Mouse (Mus musculus) thymus, adult 2 months (tissue): Measurements from ENCODE around the gene Zfp385b. TPM values are rescaled to one million over a fixed set of nuclear protein-coding genes. Genes with fewer than 3 reads are reported as not detected.

Experiments
- DNase-seq: peaks from one replicate; pipeline ENCODE4 v3.0.0; 2021
- H3K27ac ChIP-seq: fragments of 200-500 bp; 2 replicates; pipeline ENCODE4 v1.5.1; 2012; ENCODE audit warnings: low read length, control low read depth; ENCODE audit not compliant: control insufficient read depth, insufficient read depth
- H3K27me3 ChIP-seq: fragments of 200-500 bp; 2 replicates; pipeline ENCODE4 v1.6.1; 2012; ENCODE audit warnings: mild to moderate bottlenecking, low read length, moderate library complexity, mixed read lengths; ENCODE audit not compliant: control insufficient read depth, insufficient read depth
- H3K36me3 ChIP-seq: fragments of 200-500 bp; 2 replicates; pipeline ENCODE4 v1.6.1; 2012; ENCODE audit warnings: mild to moderate bottlenecking, low read length, moderate library complexity; ENCODE audit not compliant: control insufficient read depth, insufficient read depth
- H3K4me1 ChIP-seq: fragments of 200-500 bp; replicated peaks from 2 replicates; pipeline ENCODE4 v1.6.1; 2012; ENCODE audit warnings: low read length; ENCODE audit not compliant: control insufficient read depth, insufficient read depth
- H3K4me3 ChIP-seq: fragments of 200-500 bp; 2 replicates; pipeline ENCODE4 v1.5.1; 2012; ENCODE audit warnings: mild to moderate bottlenecking, low read length, control low read depth, moderate library complexity; ENCODE audit not compliant: control insufficient read depth, insufficient read depth
- CTCF ChIP-seq: fragments of 200-500 bp; IDR thresholded peaks from 2 replicates; pipeline ENCODE4 v1.5.1; 2012; ENCODE audit warnings: mild to moderate bottlenecking, control low read depth, low read length, moderate library complexity, borderline replicate concordance; ENCODE audit not compliant: control insufficient read depth, poor library complexity, insufficient read depth; ENCODE audit errors: extremely low read depth
- POLR2A ChIP-seq: fragments of 200-500 bp; IDR thresholded peaks from 2 replicates; pipeline ENCODE4 v1.6.1; 2012; ENCODE audit warnings: mild to moderate bottlenecking, low read length, control low read depth, moderate library complexity; ENCODE audit not compliant: control insufficient read depth, poor library complexity, insufficient read depth; ENCODE audit errors: extremely low read depth
- WGBS: fragments of 180-500 bp; shearing (Covaris S2); methylation state at CpG from one replicate; pipeline ENCODE4 v1.1.7; 2018; 5-methylcytosine and 5-hydroxymethylcytosine counted together
- polyA plus RNA-seq: library from polyadenylated mRNA; depleted of rRNA; stranded (reverse); fragments of >200 nt; gene quantifications from 2 replicates; pipeline ENCODE4 v1.2.3, GENCODE M21; 2012

Gene Zfp385b
- polyA plus RNA-seq, 1 experiment = 0.84 TPM

GRCm38 (mm10) chr2:77552675-77553074 lies 266.8 kb downstream of the Zfp385b start:
- Histone ChIP-seq H3K36me3 (no peaks in the 10 kb centered on the region), H3K4me1 (no peaks in the 10 kb centered on the region), H3K27ac (no peak overlapping the region), H3K27me3 (no peaks in the 10 kb centered on the region), H3K4me3 (no peak overlapping the region)
- TF ChIP-seq CTCF (no peak), POLR2A (no peak)
- WGBS = 78% methylated on average over 8 of the region's 8 CpGs
- no peak for DNase-seq

- Histone ChIP-seq H3K27ac (no peak overlapping the region), H3K36me3 (no peaks in the 10 kb centered on the region), H3K4me3 (no peak overlapping the region), H3K4me1 (no peaks in the 10 kb centered on the region), H3K27me3 (no peaks in the 10 kb centered on the region)
- no peak for DNase-seq
- TF ChIP-seq POLR2A (no peak), CTCF (no peak)
- 70% methylated on average over 1 of the region's 1 CpGs for WGBS
Measured at GRCm38 (mm10) chr2:77543388-77543787, 276.1 kb downstream of the Zfp385b start.

GRCm38 (mm10) chr2:77542605-77543004 lies 276.8 kb downstream of the Zfp385b start:
- no peaks in the 10 kb centered on the region for H3K36me3 ChIP-seq
- H3K4me1 ChIP-seq = no peaks in the 10 kb centered on the region
- TF ChIP-seq CTCF (no peak), POLR2A (no peak)
- no peak overlapping the region for H3K4me3 ChIP-seq
- WGBS = 40% methylated on average over 2 of the region's 2 CpGs
- no peak overlapping the region for H3K27ac ChIP-seq
- no peaks in the 10 kb centered on the region for H3K27me3 ChIP-seq
- DNase-seq = no peak

GRCm38 (mm10) chr2:77541681-77542080 lies 277.8 kb downstream of the Zfp385b start:
- H3K27ac ChIP-seq = no peak overlapping the region
- TF ChIP-seq CTCF (no peak), POLR2A (no peak)
- no peak for DNase-seq
- no peaks in the 10 kb centered on the region for H3K36me3 ChIP-seq
- H3K27me3 ChIP-seq = no peaks in the 10 kb centered on the region
- 94% methylated on average over 4 of the region's 4 CpGs for WGBS
- no peak overlapping the region for H3K4me3 ChIP-seq
- no peaks in the 10 kb centered on the region for H3K4me1 ChIP-seq

GRCm38 (mm10) chr2:77540860-77541259 lies 278.6 kb downstream of the Zfp385b start:
- Histone ChIP-seq H3K27me3 (no peaks in the 10 kb centered on the region), H3K4me1 (no peaks in the 10 kb centered on the region), H3K27ac (no peak overlapping the region), H3K4me3 (no peak overlapping the region), H3K36me3 (no peaks in the 10 kb centered on the region)
- TF ChIP-seq POLR2A = no peak
- DNase-seq = no peak
- WGBS = 71% methylated on average over 3 of the region's 3 CpGs

- no peak for DNase-seq
- H3K27me3 ChIP-seq = no peaks in the 10 kb centered on the region
- no peaks in the 10 kb centered on the region for H3K4me1 ChIP-seq
- WGBS = 78% methylated on average over 3 of the region's 3 CpGs
- TF ChIP-seq POLR2A = no peak
- TF ChIP-seq CTCF = no peak
- no peak overlapping the region for H3K4me3 ChIP-seq
- H3K27ac ChIP-seq = no peak overlapping the region
- H3K36me3 ChIP-seq = no peaks in the 10 kb centered on the region
Measured at GRCm38 (mm10) chr2:77536556-77536955, 282.9 kb downstream of the Zfp385b start.

GRCm38 (mm10) chr2:77528079-77528752 lies 291.2 kb downstream of the Zfp385b start:
- no peak overlapping the region for H3K4me3 ChIP-seq
- no peak overlapping the region for H3K27ac ChIP-seq
- no peaks in the 10 kb centered on the region for H3K36me3 ChIP-seq
- no peak for DNase-seq
- no peaks in the 10 kb centered on the region for H3K27me3 ChIP-seq
- TF ChIP-seq POLR2A = no peak
- no peak for TF ChIP-seq CTCF
- H3K4me1 ChIP-seq = no peaks in the 10 kb centered on the region
- 91% methylated on average over 7 of the region's 7 CpGs for WGBS

- Histone ChIP-seq H3K4me3 (no peak overlapping the region), H3K4me1 (no peaks in the 10 kb centered on the region), H3K36me3 (no peaks in the 10 kb centered on the region), H3K27me3 (no peaks in the 10 kb centered on the region), H3K27ac (no peak overlapping the region)
- DNase-seq = no peak
- TF ChIP-seq POLR2A = no peak
- TF ChIP-seq CTCF = no peak
- 91% methylated on average over 6 of the region's 6 CpGs for WGBS
Measured at GRCm38 (mm10) chr2:77527616-77528015, 291.8 kb downstream of the Zfp385b start.
